Mouse (Mus musculus) testis, adult 2 months (tissue): ENCODE measurements around the gene Arhgap24. TPM values are rescaled to one million over a fixed set of nuclear protein-coding genes. Genes with fewer than 3 reads are reported as not detected.

Source experiments
- H3K27ac ChIP-seq: fragments of 200-500 bp; 2 replicates; pipeline ENCODE4 v1.5.1; 2012; ENCODE audit warnings: low read depth, low read length; ENCODE audit not compliant: control insufficient read depth, insufficient read depth
- H3K27me3 ChIP-seq: fragments of 200-500 bp; 2 replicates; pipeline ENCODE4 v1.6.1; 2012; ENCODE audit warnings: mild to moderate bottlenecking, low read length, moderate library complexity; ENCODE audit not compliant: control insufficient read depth, insufficient read depth
- H3K36me3 ChIP-seq: fragments of 200-500 bp; 2 replicates; pipeline ENCODE4 v1.6.1; 2012; ENCODE audit warnings: mild to moderate bottlenecking, low read length; ENCODE audit not compliant: control insufficient read depth, insufficient read depth
- H3K4me1 ChIP-seq: fragments of 200-500 bp; 2 replicates; pipeline ENCODE4 v1.6.1; 2012; ENCODE audit warnings: low read length; ENCODE audit not compliant: control insufficient read depth, insufficient read depth
- H3K4me3 ChIP-seq: fragments of 200-500 bp; 2 replicates; pipeline ENCODE4 v1.5.1; 2012; ENCODE audit warnings: low read depth, mild to moderate bottlenecking, low read length, moderate library complexity, mixed read lengths; ENCODE audit not compliant: control insufficient read depth
- CTCF ChIP-seq: fragments of 200-500 bp; IDR thresholded peaks from 2 replicates; pipeline ENCODE4 v1.5.1; 2012; ENCODE audit warnings: low read depth, mild to moderate bottlenecking, inconsistent platforms, low read length, moderate library complexity; ENCODE audit not compliant: control insufficient read depth, insufficient read depth, insufficient replicate concordance
- POLR2A ChIP-seq: fragments of 200-500 bp; IDR thresholded peaks from 2 replicates; pipeline ENCODE4 v1.6.1; 2012; ENCODE audit warnings: low read depth, mild to moderate bottlenecking, inconsistent platforms, low read length, moderate library complexity; ENCODE audit not compliant: control insufficient read depth
- polyA plus RNA-seq: library from polyadenylated mRNA; depleted of rRNA; stranded (reverse); fragments of >200 nt; gene quantifications from 2 replicates; pipeline ENCODE4 v1.2.3, GENCODE M21; 2012

Gene Arhgap24
- polyA plus RNA-seq, 1 experiment = 1.9 TPM

DNA sequence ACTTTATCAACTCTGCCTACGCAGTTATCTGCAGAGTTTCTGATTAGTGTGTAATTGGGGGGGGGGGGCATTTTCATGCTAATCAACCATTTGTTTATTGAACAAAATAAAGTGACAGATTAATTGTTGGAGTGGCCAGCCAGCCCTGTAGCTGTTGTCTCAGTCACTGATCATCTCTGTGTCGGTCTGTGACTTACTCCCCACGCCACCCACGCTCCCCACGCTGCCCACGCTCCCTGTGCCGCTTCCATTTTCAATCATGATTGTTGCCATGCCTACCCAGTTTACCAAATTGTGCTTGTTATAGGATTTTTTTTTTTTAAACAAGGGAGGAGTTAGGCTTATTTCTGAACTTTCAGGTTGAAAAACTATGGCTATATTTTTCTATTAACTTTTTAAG lies 34.3 kb downstream of the Arhgap24 start:
- Histone ChIP-seq H3K36me3 (no peaks in the 10 kb centered on the region), H3K27ac (no peak overlapping the region), H3K4me3 (no peak overlapping the region), H3K4me1 (no peaks in the 10 kb centered on the region), H3K27me3 (no peaks in the 10 kb centered on the region)
- no peak for TF ChIP-seq CTCF
- TF ChIP-seq POLR2A = no peak

DNA sequence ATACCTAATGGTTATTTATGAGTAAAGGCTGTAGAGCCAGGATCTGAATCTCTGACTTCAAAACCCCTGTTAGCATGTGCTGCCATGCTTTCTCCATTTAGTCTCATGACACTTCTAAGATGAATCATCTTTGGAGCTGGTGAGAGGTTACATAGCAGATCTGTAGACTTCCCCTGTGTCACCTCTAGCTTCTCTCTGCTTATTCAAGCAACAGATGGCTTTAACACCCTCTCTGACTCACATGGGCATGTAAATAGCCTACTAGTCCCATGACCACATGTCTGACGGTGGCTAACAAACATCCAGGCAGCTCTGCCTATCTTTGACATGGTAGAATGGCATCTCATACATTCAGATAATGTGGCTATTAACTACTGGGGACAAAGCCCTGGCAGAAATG lies 39.3 kb downstream of the Arhgap24 start:
- TF ChIP-seq CTCF = no peak
- no peak for TF ChIP-seq POLR2A
- Histone ChIP-seq H3K4me1 (no peaks in the 10 kb centered on the region), H3K36me3 (no peaks in the 10 kb centered on the region), H3K4me3 (no peak overlapping the region), H3K27ac (no peak overlapping the region), H3K27me3 (no peaks in the 10 kb centered on the region)

DNA sequence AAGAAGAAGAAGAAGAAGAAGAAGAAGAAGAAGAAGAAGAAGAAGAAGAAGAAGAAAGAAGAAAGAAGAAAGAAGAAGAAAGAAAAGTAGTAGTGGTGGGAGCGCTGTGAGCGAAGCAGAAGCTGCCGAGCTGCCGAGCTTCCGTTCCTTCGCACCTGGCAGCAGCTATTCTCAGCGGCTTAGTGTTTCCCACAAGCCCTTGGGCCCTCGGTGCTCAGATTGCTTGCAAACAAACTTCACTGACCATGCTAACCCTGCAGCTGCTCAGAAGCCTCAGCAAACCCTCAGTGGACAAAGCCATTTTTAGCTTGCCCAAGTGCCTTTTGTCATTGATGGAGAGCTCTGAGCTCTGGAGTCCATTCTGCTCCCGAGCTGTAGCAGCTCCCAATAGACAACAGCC lies 54.1 kb downstream of the Arhgap24 start:
- Histone ChIP-seq H3K36me3 (no peaks in the 10 kb centered on the region), H3K27ac (no peak overlapping the region), H3K27me3 (no peaks in the 10 kb centered on the region), H3K4me1 (no peaks in the 10 kb centered on the region), H3K4me3 (no peak overlapping the region)
- TF ChIP-seq POLR2A (no peak), CTCF (no peak)

DNA sequence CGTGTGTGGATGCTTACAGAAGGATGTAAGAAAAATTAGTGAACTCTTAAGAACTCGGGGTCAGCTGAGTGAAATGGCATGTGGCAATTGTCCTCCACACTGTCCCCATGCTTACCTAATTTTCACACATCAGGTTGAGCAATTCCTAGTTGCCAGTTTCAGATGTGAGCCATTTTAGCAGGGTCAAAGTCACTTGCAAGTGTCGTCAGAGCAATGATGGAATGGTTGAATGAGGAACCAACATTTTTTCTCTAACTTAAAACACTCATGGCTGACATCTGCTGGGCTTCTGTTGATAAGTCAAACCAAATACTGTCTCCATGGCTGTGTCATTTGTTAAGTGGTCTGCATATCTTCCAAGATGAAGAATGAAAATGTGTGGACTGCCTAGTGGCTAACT lies 56.6 kb downstream of the Arhgap24 start:
- TF ChIP-seq CTCF (no peak), POLR2A (no peak)
- no peaks in the 10 kb centered on the region for H3K36me3 ChIP-seq
- no peak overlapping the region for H3K27ac ChIP-seq
- H3K4me1 ChIP-seq = no peaks in the 10 kb centered on the region
- H3K4me3 ChIP-seq = no peak overlapping the region
- no peaks in the 10 kb centered on the region for H3K27me3 ChIP-seq

DNA sequence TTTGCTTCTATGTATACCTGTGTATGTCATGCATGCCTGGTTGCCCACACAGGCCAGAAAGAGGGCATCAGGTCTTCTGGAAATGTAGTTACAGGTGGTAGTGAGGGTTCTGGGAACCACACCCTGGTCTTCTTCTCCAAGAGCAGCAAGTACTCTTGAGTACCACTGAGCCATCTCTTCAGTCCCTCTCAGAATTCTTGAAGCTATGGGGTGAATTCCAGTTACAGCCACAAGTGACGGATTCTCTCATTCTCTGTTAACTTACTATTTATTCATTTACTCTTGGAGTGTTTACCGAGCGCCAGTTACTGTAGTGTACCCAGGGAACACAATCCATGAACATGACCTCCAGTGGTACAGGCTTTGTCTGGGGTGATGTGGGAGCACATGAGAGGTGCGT lies 65.1 kb downstream of the Arhgap24 start:
- H3K36me3 ChIP-seq = no peaks in the 10 kb centered on the region
- H3K27ac ChIP-seq = no peak overlapping the region
- H3K27me3 ChIP-seq = no peaks in the 10 kb centered on the region
- H3K4me3 ChIP-seq = no peak overlapping the region
- TF ChIP-seq POLR2A = no peak
- 0 out of 2 replicates have a peak, but pooled peaks cover 1% of the 10 kb centered on the region for H3K4me1 ChIP-seq

DNA sequence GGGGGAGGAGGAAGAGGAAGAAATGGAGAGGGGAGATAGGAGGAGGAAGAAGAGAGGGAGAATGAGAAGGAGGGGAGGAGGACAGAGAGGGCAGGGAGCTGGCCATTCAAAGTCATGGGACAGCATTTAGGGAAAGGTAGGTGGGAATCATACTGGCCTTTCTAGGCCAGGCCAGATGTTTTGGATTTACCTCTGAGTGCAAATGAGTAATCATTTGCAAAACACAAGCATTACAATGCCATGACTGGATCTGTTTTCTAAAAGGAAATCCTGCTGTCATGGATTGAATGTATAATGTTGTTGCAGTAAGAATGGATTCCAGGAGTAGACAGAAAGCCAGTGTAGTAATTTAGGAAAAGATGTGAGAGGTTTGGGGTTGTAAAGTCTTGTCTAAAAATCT lies 66.6 kb downstream of the Arhgap24 start:
- Histone ChIP-seq H3K4me1 (0 out of 2 replicates have a peak, but pooled peaks cover 3% of the 10 kb centered on the region), H3K27me3 (no peaks in the 10 kb centered on the region), H3K27ac (no peak overlapping the region), H3K36me3 (no peaks in the 10 kb centered on the region), H3K4me3 (no peak overlapping the region)
- TF ChIP-seq POLR2A = no peak

DNA sequence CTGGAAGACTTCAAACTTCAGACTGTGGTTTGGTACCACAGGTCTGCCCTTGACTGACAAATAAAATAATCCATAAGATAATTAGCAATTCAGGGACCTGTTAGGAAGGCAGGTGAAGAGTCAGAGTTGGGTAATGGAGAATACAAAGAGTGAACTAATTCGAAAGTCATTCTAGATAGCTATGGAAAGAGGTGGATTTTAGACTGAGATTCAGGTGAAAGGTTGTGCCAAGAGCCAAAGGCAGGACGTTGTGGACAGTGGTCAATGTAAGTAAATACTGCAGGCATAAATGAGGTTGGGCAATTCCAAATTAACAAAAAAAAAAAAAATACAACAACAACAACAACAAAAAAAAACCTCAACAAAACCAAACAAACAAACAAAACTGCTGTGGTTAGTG lies 67.2 kb downstream of the Arhgap24 start:
- Histone ChIP-seq H3K4me1 (0 out of 2 replicates have a peak, but pooled peaks cover 3% of the 10 kb centered on the region), H3K27ac (no peak overlapping the region), H3K36me3 (no peaks in the 10 kb centered on the region), H3K4me3 (no peak overlapping the region), H3K27me3 (no peaks in the 10 kb centered on the region)
- TF ChIP-seq CTCF = no peak
- TF ChIP-seq POLR2A = no peak

DNA sequence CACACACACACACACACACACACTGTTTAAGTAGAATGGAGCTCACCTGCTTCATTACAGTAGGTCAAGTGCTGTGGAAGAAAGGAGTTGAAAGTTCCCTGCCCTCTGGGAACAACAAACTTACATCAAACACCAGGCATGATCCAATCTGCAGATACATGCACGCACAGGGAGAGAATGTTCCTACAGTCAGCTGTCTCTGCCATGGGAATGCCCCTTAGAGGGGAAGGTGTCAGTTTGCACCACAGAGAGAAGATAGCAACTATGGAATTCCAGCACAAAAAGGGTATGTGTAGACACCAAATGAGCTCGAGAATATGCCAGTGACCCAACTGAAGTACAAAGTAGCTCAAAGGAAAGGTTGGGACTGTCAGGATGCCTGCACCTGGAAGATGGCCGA lies 69.0 kb downstream of the Arhgap24 start:
- H3K27me3 ChIP-seq = no peaks in the 10 kb centered on the region
- H3K4me3 ChIP-seq = no peak overlapping the region
- H3K27ac ChIP-seq = no peak overlapping the region
- no peaks in the 10 kb centered on the region for H3K36me3 ChIP-seq
- TF ChIP-seq POLR2A (no peak), CTCF (no peak)
- H3K4me1 ChIP-seq = 0 out of 2 replicates have a peak, but pooled peaks cover 3% of the 10 kb centered on the region
